Mouse (Mus musculus) hindbrain, embryonic 13.5 days (tissue): Measurements from ENCODE around the gene Gm49405. TPM values are rescaled to one million over a fixed set of nuclear protein-coding genes. Genes with fewer than 3 reads are reported as not detected.
"Not testable (repeated sequence)": the region's sequence is repeated elsewhere in the genome, so short reads cannot be mapped to it uniquely, and the experiment has no call there.

ENCODE experiments used
- ATAC-seq: fragments of 200-750 bp; cut with Nextera tagmentation; 2 replicates; pipeline ENCODE4 v1.8.0; 2017; ENCODE audit warnings: moderate TSS enrichment; ENCODE audit not compliant: low FRiP score
- H3K27ac ChIP-seq: fragments of 300-500 bp; sonication (generic); 2 replicates; pipeline ENCODE4 v1.5.1; 2015; ENCODE audit warnings: inconsistent platforms, mild to moderate bottlenecking, moderate library complexity
- H3K27me3 ChIP-seq: fragments of 300-500 bp; sonication (generic); 2 replicates; pipeline ENCODE4 v1.6.1; 2015; ENCODE audit warnings: mild to moderate bottlenecking, inconsistent platforms
- H3K36me3 ChIP-seq: fragments of 300-500 bp; sonication (generic); 2 replicates; pipeline ENCODE4 v1.6.1; 2015; ENCODE audit warnings: mild to moderate bottlenecking, inconsistent platforms
- H3K4me1 ChIP-seq: fragments of 300-500 bp; sonication (generic); replicated peaks from 2 replicates; pipeline ENCODE4 v1.6.1; 2015; ENCODE audit warnings: inconsistent platforms
- H3K4me2 ChIP-seq: fragments of 300-500 bp; sonication (generic); 2 replicates; pipeline ENCODE4 v1.6.1; 2015; ENCODE audit warnings: inconsistent platforms, mild to moderate bottlenecking, moderate library complexity
- H3K4me3 ChIP-seq: fragments of 300-500 bp; sonication (generic); 2 replicates; pipeline ENCODE4 v1.5.1; 2015; ENCODE audit warnings: mild to moderate bottlenecking, inconsistent platforms
- H3K9ac ChIP-seq: fragments of 300-500 bp; sonication (generic); 2 replicates; pipeline ENCODE4 v1.6.1; 2015; ENCODE audit warnings: mild to moderate bottlenecking, inconsistent platforms
- H3K9me3 ChIP-seq: fragments of 300-500 bp; sonication (generic); 2 replicates; pipeline ENCODE4 v1.6.1; 2016; ENCODE audit warnings: inconsistent platforms
- WGBS: fragments of 180-500 bp; shearing (Covaris S2); methylation state at CpG from one replicate; pipeline ENCODE4 v1.1.7; 2015; 5-methylcytosine and 5-hydroxymethylcytosine counted together
- polyA plus RNA-seq: library from polyadenylated mRNA; unstranded; fragments of >200 nt; fragmentation: Nextera tagmentation; extraction: Ambion mirVana; gene quantifications from 2 replicates; pipeline ENCODE4 v1.2.1, GENCODE M21; 2015

Gene Gm49405
- polyA plus RNA-seq, 1 experiment from 2014 or later = 5.2 TPM

GRCm38 (mm10) chr19:4018743-4019583, 18.5 kb downstream of the Gm49405 start:
- no peak overlapping the region for H3K9ac ChIP-seq
- no peak overlapping the region for H3K4me2 ChIP-seq
- 0 out of 2 replicates have a peak, but pooled peaks cover 4% of the 10 kb centered on the region for H3K4me1 ChIP-seq
- WGBS = 29% methylated on average over 18 of the region's 18 CpGs
- H3K27me3 ChIP-seq = peaks cover 4% of the 10 kb centered on the region; the same call in 1 of the 2 replicates
- no peak overlapping the region for H3K4me3 ChIP-seq
- no peaks in the 10 kb centered on the region for H3K36me3 ChIP-seq
- ATAC-seq = peak; percentile 87; the same call in 1 of the 2 replicates
- H3K9me3 ChIP-seq = no peaks in the 10 kb centered on the region
- no peak overlapping the region for H3K27ac ChIP-seq

DNA sequence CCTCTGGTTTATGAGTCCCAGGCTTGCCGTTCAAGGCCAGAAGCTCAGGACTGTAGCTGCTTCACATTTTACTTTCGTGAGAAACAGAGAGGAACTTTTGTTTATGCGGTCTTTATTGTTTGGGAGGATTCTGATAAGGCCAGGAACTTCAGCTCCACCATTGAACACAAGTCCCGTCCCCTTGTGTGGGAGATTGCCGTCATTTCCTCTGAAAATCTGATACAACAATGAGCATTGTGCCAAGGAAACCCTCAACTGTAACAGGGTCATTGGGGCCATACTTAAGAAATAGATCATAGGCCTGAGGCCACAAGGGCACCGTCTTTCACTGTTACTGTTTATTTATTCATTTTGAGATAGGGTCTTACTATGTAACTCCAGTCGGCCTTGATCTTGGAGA, 22.8 kb downstream of the Gm49405 start:
- 83% methylated on average over 7 of the region's 7 CpGs for WGBS
- H3K9ac ChIP-seq = no peak overlapping the region
- H3K4me1 ChIP-seq = 0 out of 2 replicates have a peak, but pooled peaks cover 4% of the 10 kb centered on the region
- H3K4me2 ChIP-seq = no peak overlapping the region
- no peak for ATAC-seq
- H3K4me3 ChIP-seq = no peak overlapping the region
- no peaks in the 10 kb centered on the region for H3K36me3 ChIP-seq
- peaks cover 4% of the 10 kb centered on the region; the same call in 1 of the 2 replicates for H3K27me3 ChIP-seq
- no peak overlapping the region for H3K27ac ChIP-seq
- H3K9me3 ChIP-seq = no peaks in the 10 kb centered on the region

- H3K4me3 ChIP-seq = no peak overlapping the region
- H3K9me3 ChIP-seq = no peaks in the 10 kb centered on the region
- H3K27ac ChIP-seq = no peak overlapping the region
- no peaks in the 10 kb centered on the region for H3K27me3 ChIP-seq
- H3K4me2 ChIP-seq = no peak overlapping the region
- H3K9ac ChIP-seq = no peak overlapping the region
- H3K36me3 ChIP-seq = no peaks in the 10 kb centered on the region
- no peaks in the 10 kb centered on the region for H3K4me1 ChIP-seq
- ATAC-seq = no peak
Observed at GRCm38 (mm10) chr19:4027576-4027975, 27.1 kb downstream of the Gm49405 start.

DNA sequence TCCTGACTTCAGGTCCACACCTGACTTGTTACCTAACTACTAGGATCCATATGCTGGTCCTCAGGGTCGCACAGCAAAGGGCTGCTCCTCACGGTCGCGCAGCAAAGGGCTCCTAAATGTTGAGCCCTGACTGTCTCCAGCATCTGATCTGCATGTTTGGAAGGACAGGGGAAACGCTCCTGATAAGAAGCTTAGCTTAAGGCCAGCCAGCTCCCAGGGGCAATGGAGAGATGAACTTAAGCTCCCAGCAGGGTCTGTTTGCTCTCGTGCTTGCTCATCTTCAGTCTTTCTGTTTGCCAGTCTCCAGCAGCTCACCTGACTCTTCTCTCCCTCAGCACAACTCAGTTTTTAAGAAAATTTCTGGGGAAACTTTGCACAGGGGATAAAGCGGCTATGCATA, 32.2 kb downstream of the Gm49405 start:
- Histone ChIP-seq H3K27ac (no peak overlapping the region), H3K9ac (no peak overlapping the region), H3K36me3 (no peaks in the 10 kb centered on the region), H3K4me3 (no peak overlapping the region), H3K4me2 (no peak overlapping the region), H3K27me3 (no peaks in the 10 kb centered on the region), H3K4me1 (peaks cover 15% of the 10 kb centered on the region), H3K9me3 (no peaks in the 10 kb centered on the region)
- no peak for ATAC-seq
- 65% methylated on average over 7 of the region's 7 CpGs for WGBS

DNA sequence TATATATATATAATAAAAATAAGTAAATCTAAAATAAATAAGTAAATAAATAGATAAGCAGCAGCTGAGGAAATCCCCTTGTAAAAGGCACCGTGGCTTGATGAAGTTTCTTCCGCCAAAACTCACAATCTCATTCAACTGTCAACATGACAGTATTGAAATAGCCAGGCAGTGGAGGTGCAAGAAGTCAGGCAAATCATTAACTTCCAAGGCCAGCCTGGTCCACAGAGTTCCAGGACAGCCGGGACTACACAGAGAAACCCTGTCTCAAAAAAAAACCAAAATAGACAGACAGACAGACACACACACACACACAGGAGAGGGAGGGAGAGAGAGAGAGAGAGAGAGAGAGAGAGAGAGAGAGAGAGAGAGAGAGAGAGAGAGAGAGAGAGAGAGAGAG, 32.9 kb downstream of the Gm49405 start:
- H3K4me3 ChIP-seq = no peak overlapping the region

DNA sequence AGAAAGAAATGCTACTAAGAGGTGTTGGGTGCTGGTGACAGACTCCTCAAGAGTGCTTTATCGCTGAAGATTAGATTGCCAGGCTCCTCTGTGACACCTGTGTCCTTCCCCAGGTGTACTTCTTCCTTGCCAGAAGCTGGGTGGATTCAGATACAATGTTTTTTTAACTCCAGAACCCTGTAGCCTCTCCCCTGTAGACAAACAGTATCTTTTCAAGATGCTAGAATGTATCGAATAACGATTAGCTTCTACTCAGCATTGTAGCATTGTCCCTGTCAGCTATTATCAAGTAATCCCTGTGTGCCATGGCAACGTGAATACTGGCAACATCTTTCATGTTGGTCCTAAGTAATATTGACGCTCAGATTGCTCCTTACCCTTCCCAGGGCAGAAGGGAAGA, 33.3 kb downstream of the Gm49405 start:
- no peaks in the 10 kb centered on the region for H3K9me3 ChIP-seq
- no peaks in the 10 kb centered on the region for H3K27me3 ChIP-seq
- H3K4me1 ChIP-seq = peaks cover 21% of the 10 kb centered on the region
- ATAC-seq = no peak
- no peak overlapping the region for H3K4me2 ChIP-seq
- 63% methylated on average over 5 of the region's 5 CpGs for WGBS
- no peak overlapping the region for H3K27ac ChIP-seq
- H3K9ac ChIP-seq = 0 out of 2 replicates have a peak overlapping the region, but pooled peaks have one; percentile 19
- no peak overlapping the region for H3K4me3 ChIP-seq
- H3K36me3 ChIP-seq = no peaks in the 10 kb centered on the region

More for the DNA sequence above, 32.9 kb downstream of the Gm49405 start:
- 73% methylated on average over 3 of the region's 3 CpGs for WGBS
- Histone ChIP-seq H3K9ac (no peak overlapping the region), H3K9me3 (no peaks in the 10 kb centered on the region), H3K27me3 (no peaks in the 10 kb centered on the region), H3K27ac (no peak overlapping the region), H3K4me1 (peaks cover 20% of the 10 kb centered on the region), H3K4me2 (no peak overlapping the region), H3K36me3 (no peaks in the 10 kb centered on the region)
- ATAC-seq = no peak

DNA sequence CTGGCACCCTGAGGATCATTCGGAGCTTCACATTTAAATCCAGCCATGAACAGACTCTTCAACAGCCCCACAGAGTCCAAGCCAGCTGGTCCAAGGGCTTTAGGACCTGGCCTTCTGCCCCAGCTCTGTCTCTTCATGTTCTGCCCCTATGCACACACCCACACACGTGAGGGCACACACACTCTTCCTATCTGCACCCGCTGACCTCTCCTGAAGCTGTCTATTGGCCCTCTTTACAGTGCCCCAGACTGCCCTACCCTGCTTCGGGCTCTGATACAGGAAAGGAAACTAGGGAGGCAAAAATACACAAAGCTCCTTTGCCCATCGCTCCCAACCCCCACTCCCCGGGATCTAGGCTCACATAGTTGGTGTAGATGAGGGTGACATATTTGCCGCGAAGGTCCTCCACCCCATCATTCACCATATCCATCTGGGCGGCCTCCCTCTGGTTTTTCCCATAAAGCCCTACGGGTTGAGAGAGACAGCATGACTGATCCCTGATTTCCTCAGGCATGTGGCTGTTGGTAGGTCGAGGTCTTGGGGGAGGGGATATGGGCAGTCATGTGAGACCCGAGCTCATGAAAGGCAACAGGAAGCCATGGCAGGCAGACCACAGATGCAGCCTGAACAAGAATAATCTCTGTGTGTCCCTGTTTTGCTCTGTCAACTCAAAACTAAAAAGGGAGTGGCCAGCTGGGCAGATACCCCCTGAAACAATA, 36.1 kb downstream of the Gm49405 start:
- Histone ChIP-seq H3K4me1 (peaks cover 21% of the 10 kb centered on the region), H3K9ac (no peak overlapping the region), H3K27me3 (no peaks in the 10 kb centered on the region), H3K9me3 (no peaks in the 10 kb centered on the region), H3K4me2 (peak overlapping the region; percentile 34; the same call in 1 of the 2 replicates), H3K27ac (no peak overlapping the region), H3K36me3 (no peaks in the 10 kb centered on the region), H3K4me3 (no peak overlapping the region)
- no peak for ATAC-seq
- WGBS = 68% methylated on average over 12 of the region's 12 CpGs

DNA sequence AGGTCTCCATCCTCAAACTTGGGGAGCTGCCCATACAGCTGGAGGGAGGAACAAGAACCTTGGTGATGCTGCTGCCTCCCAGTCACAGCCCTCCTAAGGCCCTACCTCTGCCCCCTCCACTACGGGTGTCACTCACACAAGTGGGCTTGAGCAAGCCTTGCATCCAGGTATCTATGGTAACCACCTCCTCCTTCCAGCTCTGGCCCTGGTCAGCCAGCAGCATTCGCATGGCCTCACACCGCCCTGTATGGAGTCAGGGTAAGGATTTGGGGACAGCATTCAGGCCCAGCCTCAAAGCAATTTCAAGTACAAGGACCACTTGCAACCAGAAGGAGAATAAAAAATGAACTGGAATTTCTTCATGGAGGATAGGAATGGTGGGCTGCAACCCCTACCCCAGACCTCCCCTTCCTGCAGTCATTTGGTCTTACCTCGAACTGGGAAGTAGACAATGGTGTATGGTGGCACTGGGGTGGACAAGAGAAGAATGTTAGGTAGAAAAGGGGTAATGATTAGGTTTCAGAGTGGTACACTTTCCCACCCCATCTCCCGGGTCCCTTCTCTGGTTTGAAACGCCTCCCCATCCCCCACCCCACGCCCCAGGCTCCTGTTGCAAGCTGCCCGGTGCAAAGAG, 36.8 kb downstream of the Gm49405 start:
- peak; percentile 64 for ATAC-seq
- Histone ChIP-seq H3K4me1 (peaks cover 21% of the 10 kb centered on the region), H3K4me3 (peak overlapping the region; percentile 57), H3K27ac (peak overlapping the region; percentile 64; the same call in 1 of the 2 replicates), H3K9ac (peak overlapping the region; percentile 80), H3K4me2 (peak overlapping the region; percentile 76)
- WGBS = 33% methylated on average over 8 of the region's 8 CpGs
- not testable (repeated sequence) for H3K36me3 ChIP-seq, H3K9me3 ChIP-seq, H3K27me3 ChIP-seq

DNA sequence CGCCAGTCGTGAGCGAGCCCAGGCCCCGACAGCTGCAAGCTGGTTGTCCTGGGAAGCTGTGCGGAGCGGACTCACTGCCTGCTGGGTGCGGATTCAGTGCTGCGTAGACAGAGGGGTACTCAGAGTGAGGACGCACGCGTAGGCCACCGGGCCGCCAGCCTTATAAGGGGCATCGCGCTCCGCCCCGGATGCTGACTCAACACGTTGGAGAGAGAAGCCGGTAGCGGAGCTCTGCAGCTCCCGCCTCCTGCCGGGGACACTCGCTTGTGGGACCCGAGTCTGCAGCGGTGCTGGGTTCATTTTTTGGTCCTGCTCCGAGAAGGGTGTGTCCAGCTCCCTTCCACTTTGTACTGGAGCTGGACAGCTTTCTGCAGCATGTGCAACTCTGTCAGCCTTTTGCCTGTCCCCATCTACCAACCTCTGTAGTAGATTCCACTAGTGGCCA, 37.4 kb downstream of the Gm49405 start, which contains the start of gene Gstp1:
TSS of gene Gstp1 (minus strand) at position 198 of the 445 bp plus-strand sequence.
- peak; percentile 83 for ATAC-seq
- 1% methylated on average over 23 of the region's 26 CpGs for WGBS
- Histone ChIP-seq H3K4me2 (peak within 1 kb of the TSS; percentile 76), H3K9me3 (no peaks in the 10 kb centered on the region), H3K36me3 (no peaks in the 10 kb centered on the region), H3K27me3 (no peaks in the 10 kb centered on the region), H3K4me3 (peak within 1 kb of the TSS; percentile 57), H3K4me1 (peaks cover 21% of the 10 kb centered on the region), H3K27ac (peak within 1 kb of the TSS; percentile 64; the same call in 1 of the 2 replicates), H3K9ac (peak within 1 kb of the TSS; percentile 80)

DNA sequence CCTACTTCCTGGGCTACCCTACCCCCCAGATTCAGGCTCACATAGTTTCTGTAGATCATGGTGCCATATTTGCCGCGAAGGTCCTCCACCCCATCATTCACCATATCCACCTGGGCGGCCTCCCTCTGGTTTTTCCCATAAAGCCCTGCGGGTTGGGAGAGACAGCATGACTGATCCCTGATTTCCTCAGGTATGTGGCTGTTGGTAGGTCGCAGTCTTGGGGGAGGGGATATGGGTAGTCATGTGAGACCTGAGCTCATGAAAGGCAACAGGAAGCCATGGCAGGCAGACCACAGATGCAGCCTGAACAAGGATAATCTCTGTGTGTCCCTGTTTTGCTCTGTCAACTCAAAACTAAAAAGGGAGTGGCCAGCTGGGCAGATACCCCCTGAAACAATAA, 40.5 kb downstream of the Gm49405 start:
- not testable (repeated sequence) for H3K4me2 ChIP-seq, H3K9me3 ChIP-seq, H3K27ac ChIP-seq, H3K4me3 ChIP-seq, H3K9ac ChIP-seq, H3K36me3 ChIP-seq, H3K27me3 ChIP-seq, ATAC-seq
- H3K4me1 ChIP-seq = peaks cover 21% of the 10 kb centered on the region
- 88% methylated on average over 5 of the region's 5 CpGs for WGBS

GRCm38 (mm10) chr19:4041500-4041899, 41.1 kb downstream of the Gm49405 start:
- ATAC-seq, H3K36me3 ChIP-seq, H3K4me2 ChIP-seq, H3K27ac ChIP-seq, H3K9me3 ChIP-seq, H3K27me3 ChIP-seq, H3K4me3 ChIP-seq, H3K9ac ChIP-seq: not testable (repeated sequence)
- WGBS = 94% methylated on average over 4 of the region's 4 CpGs
- peaks cover 15% of the 10 kb centered on the region for H3K4me1 ChIP-seq

GRCm38 (mm10) chr19:4042124-4042523, 41.7 kb downstream of the Gm49405 start:
- no peaks in the 10 kb centered on the region for H3K9me3 ChIP-seq
- 72% methylated on average over 14 of the region's 14 CpGs for WGBS
- 0 out of 2 replicates have a peak overlapping the region, but pooled peaks have one; percentile 35 for H3K9ac ChIP-seq
- H3K36me3 ChIP-seq = no peaks in the 10 kb centered on the region
- no peak overlapping the region for H3K4me2 ChIP-seq
- H3K27ac ChIP-seq = no peak overlapping the region
- H3K27me3 ChIP-seq = no peaks in the 10 kb centered on the region
- H3K4me1 ChIP-seq = peaks cover 12% of the 10 kb centered on the region
- no peak for ATAC-seq
- H3K4me3 ChIP-seq = no peak overlapping the region
